Mouse (Mus musculus): ENCODE results near the gene Sim1. TPM values are rescaled to one million over a fixed set of nuclear protein-coding genes. Genes with fewer than 3 reads are reported as not detected.

Gene Sim1
- 0.01 TPM in 1 of 2 replicates, not detected in the other for polyA plus RNA-seq (2012)

GRCm38 (mm10) chr10:50894170-50894991 lies at the start of gene Sim1:
Gene Sim1 (plus strand): TSS chr10:50894754.
- TF ChIP-seq TAL1 (IDR thresholded peaks at IDR 0.05; ENCODE audit: low read length) (no peak), GATA1 (IDR thresholded peaks at IDR 0.05; ENCODE audit: low read length) (no peak)
- Histone ChIP-seq H3K27me3 (ENCODE audit: control insufficient read depth) (peaks cover 100% of the 10 kb centered on the region), H3K9me3 (ENCODE audit: control insufficient read depth, low read length) (peaks cover 5% of the 10 kb centered on the region; the same call in 1 of the 2 replicates), H3K36me3 (ENCODE audit: control insufficient read depth) (no peaks in the 10 kb centered on the region), H3K4me3 (replicated peaks) (no peak within 1 kb of the TSS), H3K4me1 (ENCODE audit: control insufficient read depth) (peaks cover 6% of the 10 kb centered on the region)

- Histone ChIP-seq H3K27me3 (ENCODE audit: control insufficient read depth) (no peaks in the 10 kb centered on the region), H3K4me1 (ENCODE audit: control insufficient read depth) (no peaks in the 10 kb centered on the region), H3K36me3 (ENCODE audit: control insufficient read depth) (no peaks in the 10 kb centered on the region), H3K4me3 (replicated peaks) (no peak overlapping the region), H3K9me3 (ENCODE audit: control insufficient read depth, low read length) (no peaks in the 10 kb centered on the region)
- TF ChIP-seq GATA1 (IDR thresholded peaks at IDR 0.05; ENCODE audit: low read length) (no peak), TAL1 (IDR thresholded peaks at IDR 0.05; ENCODE audit: low read length) (no peak)
Observed at GRCm38 (mm10) chr10:50868202-50868601, 26.4 kb upstream of the Sim1 start.

GRCm38 (mm10) chr10:50876952-50877351 lies 17.6 kb upstream of the Sim1 start:
- Histone ChIP-seq H3K36me3 (ENCODE audit: control insufficient read depth) (no peaks in the 10 kb centered on the region), H3K9me3 (ENCODE audit: control insufficient read depth, low read length) (no peaks in the 10 kb centered on the region), H3K4me1 (ENCODE audit: control insufficient read depth) (no peaks in the 10 kb centered on the region), H3K27me3 (ENCODE audit: control insufficient read depth) (no peaks in the 10 kb centered on the region), H3K4me3 (replicated peaks) (no peak overlapping the region)
- no peak for TF ChIP-seq TAL1 (IDR thresholded peaks at IDR 0.05; ENCODE audit: low read length)
- TF ChIP-seq GATA1 (IDR thresholded peaks at IDR 0.05; ENCODE audit: low read length), result no peak

GRCm38 (mm10) chr10:50881476-50882069 lies 13.0 kb upstream of the Sim1 start:
- Histone ChIP-seq H3K4me3 (replicated peaks) (no peak overlapping the region), H3K27me3 (ENCODE audit: control insufficient read depth) (peaks cover 4% of the 10 kb centered on the region; the same call in 1 of the 2 replicates), H3K36me3 (ENCODE audit: control insufficient read depth) (no peaks in the 10 kb centered on the region), H3K4me1 (ENCODE audit: control insufficient read depth) (no peaks in the 10 kb centered on the region), H3K9me3 (ENCODE audit: control insufficient read depth, low read length) (no peaks in the 10 kb centered on the region)
- TF ChIP-seq GATA1 (IDR thresholded peaks at IDR 0.05; ENCODE audit: low read length) (no peak), TAL1 (IDR thresholded peaks at IDR 0.05; ENCODE audit: low read length) (no peak)

- H3K9me3 ChIP-seq (ENCODE audit: control insufficient read depth, low read length), result no peaks in the 10 kb centered on the region
- H3K4me1 ChIP-seq (ENCODE audit: control insufficient read depth), result no peaks in the 10 kb centered on the region
- no peak overlapping the region for H3K4me3 ChIP-seq (replicated peaks)
- peaks cover 4% of the 10 kb centered on the region; the same call in 1 of the 2 replicates for H3K27me3 ChIP-seq (ENCODE audit: control insufficient read depth)
- TF ChIP-seq GATA1 (IDR thresholded peaks at IDR 0.05; ENCODE audit: low read length) (no peak), TAL1 (IDR thresholded peaks at IDR 0.05; ENCODE audit: low read length) (no peak)
- H3K36me3 ChIP-seq (ENCODE audit: control insufficient read depth), result no peaks in the 10 kb centered on the region
Observed at GRCm38 (mm10) chr10:50882366-50882765, 12.2 kb upstream of the Sim1 start.

- TF ChIP-seq GATA1 (IDR thresholded peaks at IDR 0.05; ENCODE audit: low read length), result no peak
- no peaks in the 10 kb centered on the region for H3K36me3 ChIP-seq (ENCODE audit: control insufficient read depth)
- peaks cover 33% of the 10 kb centered on the region for H3K27me3 ChIP-seq (ENCODE audit: control insufficient read depth)
- H3K4me3 ChIP-seq (replicated peaks), result no peak overlapping the region
- no peaks in the 10 kb centered on the region for H3K9me3 ChIP-seq (ENCODE audit: control insufficient read depth, low read length)
- H3K4me1 ChIP-seq (ENCODE audit: control insufficient read depth), result no peaks in the 10 kb centered on the region
Observed at GRCm38 (mm10) chr10:50886305-50886704, 8.2 kb upstream of the Sim1 start.

- H3K27me3 ChIP-seq (ENCODE audit: control insufficient read depth), result peaks cover 73% of the 10 kb centered on the region
- no peak for TF ChIP-seq TAL1 (IDR thresholded peaks at IDR 0.05; ENCODE audit: low read length)
- peaks cover 5% of the 10 kb centered on the region; the same call in 1 of the 2 replicates for H3K9me3 ChIP-seq (ENCODE audit: control insufficient read depth, low read length)
- H3K36me3 ChIP-seq (ENCODE audit: control insufficient read depth), result no peaks in the 10 kb centered on the region
- peaks cover 6% of the 10 kb centered on the region for H3K4me1 ChIP-seq (ENCODE audit: control insufficient read depth)
- no peak overlapping the region for H3K4me3 ChIP-seq (replicated peaks)
Observed at GRCm38 (mm10) chr10:50890621-50891020, 3.9 kb upstream of the Sim1 start.

GRCm38 (mm10) chr10:50891876-50892711 lies 2.5 kb upstream of the Sim1 start:
- H3K4me1 ChIP-seq (ENCODE audit: control insufficient read depth), result peaks cover 6% of the 10 kb centered on the region
- no peaks in the 10 kb centered on the region for H3K36me3 ChIP-seq (ENCODE audit: control insufficient read depth)
- H3K27me3 ChIP-seq (ENCODE audit: control insufficient read depth), result peaks cover 87% of the 10 kb centered on the region
- H3K9me3 ChIP-seq (ENCODE audit: control insufficient read depth, low read length), result peaks cover 5% of the 10 kb centered on the region; the same call in 1 of the 2 replicates
- TF ChIP-seq GATA1 (IDR thresholded peaks at IDR 0.05; ENCODE audit: low read length) (no peak), TAL1 (IDR thresholded peaks at IDR 0.05; ENCODE audit: low read length) (no peak)
- no peak overlapping the region for H3K4me3 ChIP-seq (replicated peaks)
